Mouse (Mus musculus): ENCODE measurements around the gene Acss1.

The Acss1 gene

DNA sequence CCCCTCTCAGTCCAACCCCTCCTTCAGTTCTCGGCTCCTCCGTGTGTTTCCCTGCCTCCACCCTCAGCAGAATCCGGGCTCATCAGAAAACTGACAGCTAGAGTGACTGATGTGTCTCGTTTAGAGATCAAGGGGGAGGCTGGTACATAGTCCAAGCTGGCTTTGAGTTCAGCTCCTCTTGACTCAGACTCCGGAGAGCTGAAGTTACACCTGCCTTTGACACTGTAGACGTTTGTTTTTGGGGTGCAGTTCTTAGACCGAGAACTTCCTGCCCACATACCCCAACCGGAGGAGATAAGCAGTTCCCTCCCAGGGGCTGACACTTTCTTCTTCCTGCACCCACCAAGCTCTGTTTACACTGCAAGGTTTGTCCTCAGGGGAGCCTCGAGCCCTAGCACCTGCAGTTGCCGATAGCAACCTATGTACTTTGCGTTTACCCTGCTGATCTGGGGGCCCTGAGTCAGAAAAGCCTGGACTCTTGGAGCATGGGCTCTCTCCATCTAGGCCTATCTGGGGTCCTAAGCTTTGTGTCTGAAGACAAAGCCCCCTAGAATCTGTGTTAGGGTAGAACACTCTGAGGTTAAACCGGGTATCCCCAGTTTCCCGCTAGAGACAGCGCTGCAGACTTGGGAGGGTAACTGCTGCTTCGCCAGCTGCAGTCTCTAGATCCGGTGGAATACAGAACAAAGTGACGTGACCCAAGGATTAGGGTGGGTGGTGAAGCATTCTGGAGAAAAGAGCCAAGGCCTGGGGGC lies 1.1 kb downstream of the Acss1 start:
- in situ Hi-C loops (cut with MboI, MseI) = loop anchor here (10.0 to 25.0 kb wide), 2 partner anchors 352 to 870 kb away; partner anchors contain the start of gene Fkbp1a

DNA sequence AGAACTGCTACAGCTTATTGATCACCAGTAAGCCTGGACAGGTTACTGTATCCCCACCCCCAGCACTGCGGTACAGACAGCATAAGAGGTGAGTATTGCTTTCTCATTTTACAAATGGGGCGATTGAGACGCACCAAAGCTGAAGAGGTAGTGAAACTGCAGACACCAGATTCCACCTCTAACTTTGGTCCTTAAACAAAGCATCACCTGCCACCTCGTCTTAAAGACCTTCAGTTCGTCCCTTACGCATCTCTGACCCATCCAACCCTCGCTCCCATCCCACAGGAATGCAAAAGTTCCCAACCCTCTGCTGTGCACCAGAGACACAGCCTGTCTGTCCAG lies 1.6 kb downstream of the Acss1 start:
- in situ Hi-C loops (cut with MboI, MseI) = loop anchor here (10.0 to 25.0 kb wide), 2 partner anchors 352 to 871 kb away; partner anchors contain the start of gene Fkbp1a

DNA sequence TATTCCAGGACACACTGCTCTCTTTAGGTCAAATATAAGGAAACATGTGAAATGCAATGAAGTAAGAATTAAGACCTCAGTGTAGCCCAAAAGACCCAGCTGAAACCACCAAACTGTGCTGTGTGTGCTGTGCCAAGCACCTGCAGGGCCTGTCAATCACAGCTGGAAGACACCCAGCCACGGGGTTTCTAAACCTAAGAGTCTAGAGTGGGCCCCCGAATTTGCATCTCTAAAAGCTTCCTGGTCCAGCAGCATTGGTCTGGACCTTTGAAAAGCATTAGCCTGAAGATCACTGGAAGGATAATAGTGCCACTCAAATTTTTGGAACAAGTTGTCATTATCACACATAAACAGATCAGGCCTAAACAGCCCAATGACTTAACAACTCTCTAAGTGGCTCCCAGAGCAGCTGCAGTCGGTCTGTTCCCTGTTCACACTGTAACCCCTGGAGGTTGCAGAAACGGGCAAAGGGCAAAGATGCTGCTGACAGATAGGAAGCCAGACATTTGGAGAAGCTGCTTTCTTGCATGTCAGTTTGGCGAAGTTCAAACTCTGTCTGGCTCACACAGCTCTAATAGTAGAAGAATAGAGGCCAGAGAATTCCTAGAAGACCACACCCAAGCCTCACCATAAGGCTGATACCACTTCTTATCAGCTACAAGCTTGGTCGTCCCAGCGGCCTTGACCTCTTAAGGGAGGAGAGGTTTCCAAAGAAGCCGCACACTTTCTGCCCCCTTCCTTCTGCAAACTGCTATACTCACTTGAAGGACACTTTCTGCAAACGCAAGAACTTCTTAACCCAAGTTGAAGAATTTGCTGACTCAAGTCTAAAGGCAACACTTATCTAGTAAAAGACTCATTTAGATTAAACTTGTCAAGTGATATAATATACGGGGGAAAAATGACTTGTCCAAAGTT lies 2.5 kb downstream of the Acss1 start:
- in situ Hi-C loops (cut with MboI, MseI) = loop anchor here (10.0 to 25.0 kb wide), 2 partner anchors 351 to 872 kb away; partner anchors contain the start of gene Fkbp1a

DNA sequence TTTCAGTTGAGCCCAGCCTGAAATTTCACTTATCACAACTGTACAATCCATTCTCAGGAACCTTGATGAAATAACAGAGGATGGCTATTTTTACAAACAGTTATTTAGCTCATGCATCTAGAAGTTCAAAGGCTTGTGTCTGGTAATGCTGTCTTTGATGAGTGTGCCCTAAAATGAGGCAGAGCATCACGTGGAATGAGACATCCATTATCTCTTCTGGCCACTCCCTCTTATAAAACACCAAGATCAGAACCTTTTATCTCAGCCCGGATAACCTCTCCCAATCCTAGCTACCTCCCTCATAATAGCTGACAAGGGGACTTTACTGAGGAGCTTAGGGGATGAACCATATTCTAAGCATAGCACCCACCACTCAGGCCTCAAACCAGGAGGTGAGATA lies 3.3 kb downstream of the Acss1 start:
- in situ Hi-C loops (cut with MboI, MseI) = loop anchor here (10.0 to 25.0 kb wide), 2 partner anchors 350 to 872 kb away; partner anchors contain the start of gene Fkbp1a

DNA sequence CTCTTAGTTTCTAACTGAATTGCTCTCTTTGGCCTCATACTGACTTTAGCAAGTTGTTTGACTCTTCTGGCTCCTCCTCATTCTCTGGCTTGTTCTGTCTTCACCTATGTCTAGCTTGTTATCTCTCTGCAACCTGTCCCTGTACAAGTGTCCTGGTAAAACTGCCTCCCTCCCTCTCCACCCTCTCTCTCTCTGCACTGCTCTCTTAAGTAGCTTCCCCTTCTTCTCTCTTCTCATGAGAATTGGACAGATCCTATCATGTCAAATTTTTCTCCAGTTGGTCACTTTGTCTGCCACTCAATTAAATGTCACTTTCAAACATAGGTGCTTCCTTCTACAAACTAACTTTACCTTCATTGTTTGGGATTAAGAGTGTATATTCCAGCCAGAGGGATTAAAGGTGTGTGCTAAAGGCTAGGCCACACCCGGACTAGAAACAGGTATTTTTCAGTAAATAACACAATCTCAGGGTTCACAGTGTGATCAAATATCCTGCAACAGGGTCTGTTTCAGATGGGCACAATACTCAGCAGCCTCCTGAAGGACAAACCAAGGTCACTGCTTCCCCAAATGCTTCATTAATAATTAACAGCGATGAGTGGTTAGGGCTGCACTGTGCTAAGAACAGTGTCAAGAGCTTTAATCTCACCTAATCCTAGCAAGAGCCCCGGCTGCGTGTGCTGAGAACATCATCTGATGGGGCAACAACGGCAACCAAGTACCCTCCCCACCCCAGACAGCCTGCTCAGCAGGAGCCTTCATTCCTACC lies 4.0 kb downstream of the Acss1 start:
- in situ Hi-C loops (cut with MboI, MseI) = loop anchor here (10.0 to 25.0 kb wide), 2 partner anchors 350 to 873 kb away; partner anchors contain the start of gene Fkbp1a

DNA sequence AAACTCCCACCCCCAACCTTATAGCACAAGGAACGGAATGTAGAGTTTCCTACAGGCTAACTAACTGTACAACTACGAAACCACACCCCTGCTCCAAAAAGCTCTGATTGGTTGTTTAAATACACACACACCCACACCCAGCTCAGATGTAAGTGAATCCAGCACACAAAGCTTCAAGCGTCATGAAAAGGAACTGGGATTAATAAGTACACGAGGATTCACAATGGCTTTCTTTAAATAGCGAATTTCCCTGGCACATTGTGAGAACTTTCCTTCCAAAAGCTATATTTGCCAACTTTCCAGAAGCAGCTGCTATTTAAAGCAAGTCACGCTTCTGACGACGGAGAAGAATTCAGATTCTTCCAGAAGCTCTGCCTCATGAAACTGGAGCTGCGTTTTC lies 5.0 kb downstream of the Acss1 start:
- in situ Hi-C loops (cut with MboI, MseI) = loop anchor here (10.0 to 25.0 kb wide), 2 partner anchors 348 to 874 kb away; partner anchors contain the start of gene Fkbp1a

DNA sequence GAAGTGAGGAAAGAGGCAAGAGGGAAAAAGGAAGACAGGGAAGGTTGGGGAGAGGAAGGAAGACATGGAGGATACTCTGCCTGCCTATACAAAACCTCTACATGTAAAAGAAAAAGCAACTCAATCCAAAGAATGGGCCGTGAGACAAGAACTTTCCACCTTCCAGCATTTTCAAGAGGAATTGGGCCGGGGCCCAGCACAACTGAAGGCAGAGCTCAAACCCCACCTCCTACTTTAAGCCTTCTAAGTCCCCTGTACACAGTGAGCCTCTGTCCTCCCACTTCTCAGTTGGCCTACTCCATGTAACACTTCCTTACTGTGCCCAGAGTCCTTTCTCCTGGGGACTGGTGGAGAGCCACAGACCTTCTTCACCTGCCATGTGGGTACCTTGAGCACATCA lies 6.3 kb downstream of the Acss1 start:
- in situ Hi-C loops (cut with MboI, MseI) = loop anchor here (10.0 to 25.0 kb wide), 2 partner anchors 347 to 875 kb away; partner anchors contain the start of gene Fkbp1a

DNA sequence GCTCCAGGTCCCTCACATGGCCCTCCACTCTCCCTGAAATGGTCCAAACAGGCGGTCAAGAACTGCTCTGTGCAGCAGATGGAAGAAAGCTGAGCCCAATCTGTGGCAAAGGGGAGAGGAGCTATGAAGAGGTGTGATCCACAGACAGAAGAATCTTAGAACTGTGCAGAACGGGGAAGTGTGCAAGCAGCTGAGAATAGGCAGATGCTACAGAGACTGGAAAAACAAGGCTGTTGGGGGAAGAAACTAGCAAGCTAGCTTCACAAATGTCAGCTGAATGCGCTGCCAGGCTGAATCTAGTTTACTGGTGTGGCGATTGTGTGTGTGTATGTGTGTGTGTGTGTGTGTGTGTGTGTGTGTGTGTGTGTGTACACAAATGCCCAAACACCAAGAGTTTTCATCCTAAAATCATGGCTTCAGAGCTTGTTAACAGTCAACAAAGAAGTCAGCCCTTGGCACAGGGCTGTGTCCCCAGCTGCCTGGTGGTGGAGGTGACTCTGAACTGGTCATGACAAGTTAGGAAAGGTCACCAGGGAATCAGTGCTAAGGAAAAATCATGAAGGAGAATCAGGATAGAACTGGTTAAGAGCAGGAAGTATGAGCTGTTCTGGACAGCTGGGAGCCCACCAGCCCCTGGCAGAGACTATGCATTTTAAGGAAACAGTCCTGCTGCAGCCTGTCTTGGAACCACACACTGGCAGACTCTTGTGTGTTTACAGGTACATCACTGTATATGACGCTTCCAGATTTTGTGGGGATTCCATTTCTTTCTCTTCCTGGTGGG lies 7.4 kb downstream of the Acss1 start:
- in situ Hi-C loops (cut with MboI, MseI) = loop anchor here (10.0 to 25.0 kb wide), 2 partner anchors 346 to 876 kb away; partner anchors contain the start of gene Fkbp1a

DNA sequence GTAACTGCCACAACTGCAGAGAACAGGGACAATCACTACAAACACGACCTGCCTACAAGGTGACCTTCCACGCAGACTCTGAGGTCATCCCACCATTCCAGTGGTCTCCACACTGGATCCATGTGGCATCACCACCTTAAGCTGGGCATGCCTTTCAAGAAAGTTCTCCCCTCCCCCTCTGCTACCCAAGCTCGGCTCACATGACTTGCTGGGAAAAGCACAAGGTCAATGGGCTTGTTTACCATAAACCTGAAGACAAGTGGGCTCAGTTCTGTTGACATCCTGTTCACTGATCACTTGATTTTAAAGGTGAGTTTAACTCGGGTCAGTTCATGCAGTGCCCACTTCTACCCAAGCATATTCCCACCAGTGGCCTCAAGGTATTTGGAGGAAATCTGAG lies 8.3 kb downstream of the Acss1 start:
- in situ Hi-C loops (cut with MboI, MseI) = loop anchor here (10.0 to 25.0 kb wide), 2 partner anchors 345 to 877 kb away; partner anchors contain the start of gene Fkbp1a

DNA sequence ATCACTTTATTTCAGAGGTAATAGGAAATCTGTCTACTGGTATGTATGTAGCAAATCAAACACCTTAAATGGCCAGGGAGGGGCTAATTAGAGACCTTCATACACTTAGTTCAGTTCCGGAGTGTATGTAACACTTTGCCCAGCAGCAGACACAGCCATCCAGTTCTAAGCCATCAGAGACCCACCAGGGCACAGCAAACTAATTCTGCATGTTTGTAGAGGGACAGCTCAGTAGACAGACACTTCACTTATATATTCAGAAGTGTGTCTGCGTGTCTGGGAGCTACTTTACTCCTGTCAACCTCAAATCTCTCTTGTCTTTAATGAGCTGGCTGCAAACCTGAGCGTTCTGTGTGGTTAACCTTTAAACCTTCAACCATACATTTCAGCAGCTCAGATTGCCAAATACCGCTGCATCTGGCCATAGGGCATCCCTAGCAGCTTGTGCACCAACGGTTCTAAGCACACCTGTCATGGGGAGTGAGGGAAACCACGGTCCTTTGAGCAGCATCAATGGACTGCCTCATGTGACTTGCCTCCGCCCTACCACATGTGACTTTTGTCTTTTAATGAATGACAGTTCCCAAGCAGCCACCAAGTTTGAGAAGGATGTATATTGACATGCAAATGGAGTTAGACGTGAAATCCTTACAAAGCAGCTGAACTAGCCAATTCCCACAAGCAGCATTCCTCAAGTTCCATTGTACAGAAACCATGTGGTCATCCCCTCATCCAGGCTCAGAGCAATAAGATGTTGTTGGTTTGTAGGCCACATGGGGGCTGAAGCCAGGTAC lies 11.1 kb downstream of the Acss1 start:
- in situ Hi-C loops (cut with MboI, MseI) = loop anchor here (25.0 kb wide), 1 partner anchor 880 kb away; the partner anchor contains the start of gene Fkbp1a

DNA sequence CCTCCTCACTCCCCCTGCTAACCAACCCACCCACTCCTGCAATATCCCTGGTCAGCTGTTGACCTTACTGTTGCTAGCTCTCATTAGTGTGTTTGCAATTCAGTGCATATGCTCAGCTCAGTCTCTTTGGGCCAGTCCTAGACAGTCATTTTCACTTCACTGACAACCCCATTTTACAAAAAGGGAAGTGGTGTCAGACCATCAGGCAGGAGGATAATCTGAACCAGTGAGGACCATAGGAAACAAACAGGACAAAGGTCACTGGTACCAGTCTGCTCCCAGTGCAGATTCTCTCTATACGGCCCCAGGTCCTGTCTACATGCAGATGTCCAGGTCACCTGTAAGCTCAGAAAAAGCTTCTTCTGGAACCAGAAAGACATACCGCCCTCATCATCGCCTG lies 12.2 kb downstream of the Acss1 start:
- in situ Hi-C loops (cut with MboI, MseI) = loop anchor here (25.0 kb wide), 1 partner anchor 881 kb away; the partner anchor contains the start of gene Fkbp1a

DNA sequence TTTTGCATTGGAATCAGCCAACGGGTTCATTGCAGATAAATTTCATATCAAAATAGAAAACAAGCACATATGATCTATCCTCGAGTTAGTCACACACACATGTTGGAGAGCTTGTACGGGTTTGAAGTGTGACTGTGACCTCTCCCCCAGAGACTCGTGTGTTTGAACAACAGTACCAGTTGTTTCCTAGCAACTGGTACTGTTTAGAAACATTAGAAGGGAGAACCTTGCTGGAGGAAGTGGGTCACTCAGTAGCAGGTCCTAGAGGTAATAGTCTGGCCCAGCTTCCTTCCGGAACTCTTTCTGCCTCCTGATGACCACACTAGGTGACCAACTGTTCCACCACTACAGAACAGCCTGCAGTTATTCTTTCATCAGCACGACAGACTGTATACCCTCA lies 13.0 kb downstream of the Acss1 start:
- in situ Hi-C loops (cut with MboI, MseI) = loop anchor here (25.0 kb wide), 1 partner anchor 882 kb away; the partner anchor contains the start of gene Fkbp1a

DNA sequence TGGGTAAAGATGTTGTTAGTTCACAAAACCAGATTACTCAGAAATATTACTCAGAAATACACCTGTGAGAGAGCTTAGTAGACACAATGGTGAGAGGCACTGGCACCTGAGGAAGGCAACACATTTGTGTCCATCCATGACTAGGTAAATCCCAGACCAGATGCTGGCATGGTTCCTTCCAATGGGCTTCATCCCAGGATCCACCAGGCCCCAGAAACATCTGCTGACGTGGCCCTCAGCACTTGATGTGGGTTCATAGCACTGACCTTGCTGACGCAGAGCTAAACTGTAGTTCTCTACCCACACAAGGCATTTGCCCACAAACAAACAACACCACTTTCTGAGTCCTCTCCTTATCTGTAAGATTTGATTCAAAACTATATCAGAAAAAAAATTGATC lies 13.5 kb downstream of the Acss1 start:
- in situ Hi-C loops (cut with MboI, MseI) = loop anchor here (25.0 kb wide), 1 partner anchor 882 kb away; the partner anchor contains the start of gene Fkbp1a

DNA sequence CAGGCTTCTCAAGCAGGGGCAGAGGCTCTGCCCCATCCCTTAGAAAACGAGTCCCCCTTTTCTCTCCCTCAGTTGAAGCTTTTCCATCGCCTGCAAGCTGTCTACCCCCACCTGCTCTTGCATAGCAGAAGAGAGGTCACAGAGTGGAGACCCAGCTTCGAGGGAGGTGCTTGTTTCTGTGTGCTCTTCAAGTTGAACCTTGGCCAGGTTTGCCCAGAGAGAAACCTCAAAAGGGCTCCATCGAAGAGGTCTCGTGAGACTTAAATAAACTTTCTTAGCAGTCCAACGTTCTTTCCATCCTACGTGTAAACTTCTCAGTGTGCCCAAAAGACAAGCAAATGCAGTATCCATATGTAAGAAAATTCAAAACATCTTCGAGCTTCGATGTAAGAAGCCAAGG lies 16.9 kb downstream of the Acss1 start:
- in situ Hi-C loops (cut with MboI, MseI) = loop anchor here (25.0 kb wide), 1 partner anchor 886 kb away; the partner anchor contains the start of gene Fkbp1a

DNA sequence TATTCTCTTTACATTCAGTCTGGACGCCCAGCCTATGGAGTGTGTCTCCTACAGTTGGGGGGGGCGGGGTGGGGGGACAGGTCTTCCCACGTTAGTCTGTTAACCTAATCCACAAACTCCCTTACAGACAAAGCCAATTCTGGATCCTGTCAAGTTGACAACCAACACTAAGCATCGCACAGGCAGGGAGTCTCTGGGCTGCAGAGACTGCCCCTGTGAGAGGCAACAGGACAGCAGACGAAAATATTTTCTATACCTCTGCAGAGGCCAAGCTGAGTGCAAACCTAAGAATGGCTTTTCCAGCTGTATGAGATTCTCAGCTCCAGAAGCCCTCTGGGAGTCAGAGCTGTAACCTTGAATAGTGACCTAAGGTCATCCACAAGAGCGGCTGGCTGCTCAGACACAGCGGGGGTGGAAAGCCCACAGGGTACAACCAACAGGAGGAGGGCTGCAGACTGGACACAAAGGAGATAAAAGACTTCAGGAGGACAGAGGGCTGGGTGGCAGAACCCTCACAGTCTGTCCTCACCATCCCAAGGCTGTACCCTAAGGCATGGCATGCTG lies 17.7 kb downstream of the Acss1 start:
- in situ Hi-C loops (cut with MboI, MseI) = loop anchor here (25.0 kb wide), 1 partner anchor 887 kb away; the partner anchor contains the start of gene Fkbp1a

DNA sequence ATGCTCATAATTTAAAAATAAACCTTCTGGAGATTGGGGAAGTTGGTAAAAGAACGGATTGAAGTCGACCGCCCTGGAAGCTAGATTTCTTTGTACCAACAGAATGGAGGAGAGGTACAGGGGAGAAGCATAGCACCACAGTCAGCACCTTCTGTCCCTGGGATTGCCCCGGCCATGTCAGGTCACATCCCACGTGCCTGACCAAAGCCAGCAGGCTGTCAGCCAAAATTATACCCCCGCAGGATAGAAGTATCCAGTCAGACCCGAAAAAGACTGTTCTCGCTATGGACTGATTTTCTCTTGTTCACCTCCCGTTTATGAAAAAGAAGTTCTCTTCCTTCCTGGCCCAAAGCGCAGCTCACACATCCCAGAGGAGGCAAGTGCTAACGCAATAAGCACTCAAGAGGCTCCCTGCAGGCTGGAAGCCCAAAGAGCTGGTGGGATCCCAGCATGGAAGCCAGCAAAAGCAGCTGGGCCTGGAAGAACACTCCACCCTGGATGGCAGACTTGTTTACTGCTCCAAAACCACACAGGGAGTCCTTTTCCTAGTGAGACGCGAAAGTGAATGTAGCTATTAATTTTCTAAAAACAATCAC lies 19.9 kb downstream of the Acss1 start:
- in situ Hi-C loops (cut with MboI, MseI) = no loop called here

DNA sequence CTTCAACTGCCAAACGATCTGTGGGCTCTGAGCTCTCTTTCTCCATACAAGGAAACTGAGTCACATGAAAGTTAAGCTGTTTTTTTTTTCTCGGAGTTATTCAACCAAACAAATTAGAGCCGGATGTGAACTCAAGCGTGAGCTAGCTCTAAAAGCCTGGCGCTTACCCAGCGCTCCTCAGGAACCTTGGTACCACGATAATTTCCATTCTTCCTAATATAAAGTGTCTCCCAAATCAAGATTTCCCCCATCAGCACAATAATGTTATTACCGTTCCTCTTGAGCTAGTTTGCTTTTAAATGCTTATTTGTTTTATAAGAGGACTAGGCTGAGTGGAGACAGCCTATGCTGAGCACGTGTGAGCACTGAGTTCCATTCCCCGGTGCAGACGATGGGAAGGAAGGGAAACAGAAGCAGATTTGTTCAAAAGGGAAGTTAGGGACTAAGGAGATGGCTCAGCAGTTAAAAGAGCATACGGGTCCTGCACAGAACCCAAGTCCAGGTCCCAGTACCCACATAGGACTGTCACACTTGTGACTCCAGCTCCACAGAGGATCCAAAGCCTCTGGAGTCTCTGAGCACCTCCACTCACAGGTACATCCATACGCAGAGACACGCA lies 20.5 kb downstream of the Acss1 start:
- in situ Hi-C loops (cut with MboI, MseI) = no loop called here

Measured in regulatory T cell (primary cell).